In the genomic region with DNA sequence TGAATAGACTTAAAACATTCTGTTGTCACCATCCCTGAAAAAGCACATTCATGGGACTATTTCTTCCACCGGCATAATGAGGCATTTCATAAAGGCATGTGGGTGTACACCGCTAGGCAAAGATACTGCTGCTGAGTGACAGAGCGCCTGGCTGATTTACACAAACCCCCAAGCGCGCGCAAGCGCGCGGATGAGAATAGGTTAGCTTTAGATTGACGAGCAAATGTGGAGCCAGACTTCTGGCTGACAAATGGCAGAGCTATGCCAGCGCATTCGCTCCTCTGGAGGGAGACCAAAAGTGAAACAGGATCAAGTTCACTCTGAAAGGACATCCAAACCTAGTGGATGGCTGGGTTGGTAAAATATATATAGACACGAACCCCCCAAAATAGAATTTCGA, we compare ENCODE assay signal across 9 mouse cellular contexts. TPM values are rescaled to one million over a fixed set of nuclear protein-coding genes. Genes with fewer than 3 reads are reported as not detected.
DNase-seq lines count a peak whose midpoint lies in the region; ATAC-seq and TF ChIP-seq lines count a peak whose summit lies in the region.
"Had no signal": no experiment of that assay in that cellular context is flagged by ENCODE, and none has a peak within 500 bp of the region (broad histone marks: within the 10 kb centered on the region; RNA-seq: fewer than 3 reads in every experiment).

A gene (minus strand): TSS at position 130 of the 400 bp plus-strand sequence.

- peak; percentile 11 for DNase-seq in adrenal gland, postnatal 14 days
- no peak for DNase-seq in adrenal gland, postnatal 36 days
- DNase-seq in gastrocnemius, postnatal 36 days: peak; percentile 62 to 67
- peak; percentile 75 to 85 for DNase-seq in layer of hippocampus, adult 18-20 months (ENCODE audit: low spot score in 2 of 2)
- DNase-seq in spleen, postnatal 4 days (ENCODE audit: low spot score in 2 of 2): no peak
- no peak for DNase-seq in kidney, adult 11 months

- 0 out of 2 replicates have a peak, but pooled peaks have one; percentile 47 for ATAC-seq in neural tube, embryonic 15.5 days (ENCODE audit: low FRiP score)

- peak within 1 kb of the TSS; percentile 26 for H3K4me2 ChIP-seq in neural tube, embryonic 15.5 days

- intact Hi-C loops in gastrocnemius, postnatal 36 days (cut with DNase I): loop anchor here (5.0 kb wide), 2 partner anchors 680 to 730 kb away; no protein-coding TSS in a partner anchor

- H3K9me3 ChIP-seq in neural tube, embryonic 15.5 days (replicated peaks): no peaks in the 10 kb centered on the region

- no peaks in the 10 kb centered on the region for H3K36me3 ChIP-seq in C2C12 (ENCODE audit: control insufficient read depth, insufficient read depth)
- no peaks in the 10 kb centered on the region for H3K36me3 ChIP-seq in neural tube, embryonic 15.5 days

- H3K4me1 ChIP-seq in neural tube, embryonic 15.5 days: 0 out of 2 replicates have a peak, but pooled peaks cover 7% of the 10 kb centered on the region

- H3K4me3 ChIP-seq in C2C12 (ENCODE audit: insufficient read depth, poor library complexity, severe bottlenecking): no peak within 1 kb of the TSS
- H3K4me3 ChIP-seq in neural tube, embryonic 15.5 days (replicated peaks): no peak within 1 kb of the TSS

- H3K27me3 ChIP-seq in C2C12 (ENCODE audit: control insufficient read depth, insufficient read depth, insufficient read length): no peaks in the 10 kb centered on the region
- H3K27me3 ChIP-seq in neural tube, embryonic 15.5 days (replicated peaks): no peaks in the 10 kb centered on the region

- no peak within 1 kb of the TSS for H3K9ac ChIP-seq in neural tube, embryonic 15.5 days (replicated peaks)

- 53% methylated on average over 14 of the region's 14 CpGs for WGBS in neural tube, embryonic 15.5 days

- H3K79me2 ChIP-seq in C2C12 (ENCODE audit: control insufficient read depth, insufficient read depth): no peaks in the 10 kb centered on the region

- peak within 1 kb of the TSS; percentile 19 for H3ac ChIP-seq in C2C12 (ENCODE audit: control insufficient read depth, insufficient read length, low read depth)

- 0 out of 2 replicates have a peak within 1 kb of the TSS, but pooled peaks have one; percentile 6 for H3K27ac ChIP-seq in neural tube, embryonic 15.5 days (replicated peaks)
- H3K27ac ChIP-seq: macrophage had no signal

- TF ChIP-seq CTCF in C2C12 (IDR thresholded peaks at IDR 0.05; ENCODE audit: control insufficient read depth, insufficient read depth, insufficient read length): no peak

- H3K79me3 ChIP-seq in C2C12 (ENCODE audit: low read depth): no peaks in the 10 kb centered on the region

TF ChIP-seq in C2C12, 6 proteins besides CTCF, POLR2A, EP300 and RAD21:
- TF ChIP-seq MAX (IDR thresholded peaks at IDR 0.05) (no peak), FOSL1 (IDR thresholded peaks at IDR 0.05; ENCODE audit: insufficient read depth, low read length, poor library complexity, severe bottlenecking) (no peak), MYOG (IDR thresholded peaks at IDR 0.05; ENCODE audit: control insufficient read depth, extremely low read depth, insufficient read length) (no peak), CEBPB (IDR thresholded peaks at IDR 0.05; ENCODE audit: low read depth) (no peak), USF1 (IDR thresholded peaks at IDR 0.05; ENCODE audit: low read depth) (no peak), MYOD1 (IDR thresholded peaks at IDR 0.05; ENCODE audit: control insufficient read depth, insufficient read length, low read depth) (peak; percentile 56)

RNA-seq across cellular contexts. Expression of the gene that starts here (rescaled TPM):
- total RNA-seq in adrenal gland, postnatal 14 days (2021): not detected in 2 replicates
- not detected for total RNA-seq in adrenal gland, postnatal 36 days (2021)
- polyA plus RNA-seq in C2C12 (2012; fragmentation: generic; extraction: Trizol): 0.30 TPM
- total RNA-seq in gastrocnemius, postnatal 36 days (2021): 10 to 100 TPM; 20.3 to 21.7 TPM
- under 1 TPM in 1 of 2 experiments, not detected in 1; 0.15 TPM for total RNA-seq in layer of hippocampus, adult 18-20 months (2021)
- 0.31 and 0.84 TPM in 2 replicates for polyA plus RNA-seq in neural tube, embryonic 15.5 days (2015; fragmentation: Nextera tagmentation; extraction: Ambion mirVana)
- polyA plus RNA-seq: macrophage had no signal

Comparison
In these comparisons a context has a peak if more than half of its experiments do, and no peak if none do; other contexts are left out.
1. RNA of the gene that starts here (total RNA-seq): 20.3 to 21.7 TPM in gastrocnemius, postnatal 36 days; 0.15 TPM in layer of hippocampus, adult 18-20 months, not detected in adrenal gland, postnatal 14 days and not detected in adrenal gland, postnatal 36 days; every median in the first group is over 10 times any median in the second.
2. Peak in DNase-seq in adrenal gland, postnatal 14 days; RNA of the gene not detected or under 1 TPM.
3. Peak in DNase-seq in layer of hippocampus, adult 18-20 months; RNA of the gene not detected or under 1 TPM.
4. Peak in ATAC-seq, H3K27ac ChIP-seq and H3K4me2 ChIP-seq in neural tube, embryonic 15.5 days; RNA of the gene not detected or under 1 TPM.
5. DNase-seq: peak in gastrocnemius, postnatal 36 days (2 of 2); none in adrenal gland, postnatal 36 days (0 of 2), spleen, postnatal 4 days (0 of 2) and kidney, adult 11 months (single experiment).